Mouse (Mus musculus) liver, adult 2 months (tissue): ENCODE data around the gene Marc1. TPM values are rescaled to one million over a fixed set of nuclear protein-coding genes. Genes with fewer than 3 reads are reported as not detected.

Experiments
- DNase-seq: peaks from one replicate; pipeline ENCODE4 v3.0.0-alpha.2; 2011; ENCODE audit warnings: low read depth, low spot score; ENCODE audit errors: extremely low read depth
- H3K27ac ChIP-seq: fragments of 200-500 bp; replicated peaks from 2 replicates; pipeline ENCODE4 v1.5.1; 2012; ENCODE audit warnings: low read depth, mild to moderate bottlenecking, control low read depth, inconsistent platforms, low read length; ENCODE audit not compliant: insufficient read depth
- H3K27me3 ChIP-seq: fragments of 200-500 bp; 2 replicates; pipeline ENCODE4 v1.6.1; 2012; ENCODE audit warnings: mild to moderate bottlenecking, moderate library complexity, low read length, inconsistent platforms; ENCODE audit not compliant: control insufficient read depth, insufficient read depth
- H3K36me3 ChIP-seq: fragments of 200-500 bp; 2 replicates; pipeline ENCODE4 v1.6.1; 2012; ENCODE audit warnings: low read length, inconsistent platforms; ENCODE audit not compliant: control insufficient read depth, insufficient read depth
- H3K4me1 ChIP-seq: fragments of 200-500 bp; 2 replicates; pipeline ENCODE4 v1.6.1; 2011; ENCODE audit warnings: low read length; ENCODE audit not compliant: control insufficient read depth, insufficient read depth
- H3K4me3 ChIP-seq: fragments of 200-500 bp; 2 replicates; pipeline ENCODE4 v1.5.1; 2011; ENCODE audit warnings: low read depth, mild to moderate bottlenecking, control low read depth, low read length, moderate library complexity; ENCODE audit not compliant: insufficient read depth
- H3K79me2 ChIP-seq: fragments of 200-500 bp; 2 replicates; pipeline ENCODE4 v1.6.1; 2012; ENCODE audit warnings: inconsistent platforms, mild to moderate bottlenecking, low read length, moderate library complexity; ENCODE audit not compliant: control insufficient read depth, insufficient read depth
- H3K9ac ChIP-seq: fragments of 200-500 bp; 2 replicates; pipeline ENCODE4 v1.6.1; 2012; ENCODE audit warnings: low read depth, mild to moderate bottlenecking, control low read depth, inconsistent platforms, low read length
- CTCF ChIP-seq: fragments of 200-500 bp; IDR thresholded peaks from 2 replicates; pipeline ENCODE4 v1.5.1; 2011; ENCODE audit warnings: low read depth, low read length, control low read depth
- POLR2A ChIP-seq: fragments of 200-500 bp; IDR thresholded peaks from 2 replicates; pipeline ENCODE4 v1.6.1; 2011; ENCODE audit warnings: low read length, control low read depth; ENCODE audit not compliant: insufficient read depth; ENCODE audit errors: extremely low read depth
- WGBS: fragments of 180-500 bp; shearing (Covaris S2); methylation state at CpG from one replicate; pipeline ENCODE4 v1.1.7; 2018; 5-methylcytosine and 5-hydroxymethylcytosine counted together
- polyA plus RNA-seq: library from polyadenylated mRNA; depleted of rRNA; stranded (reverse); fragments of >200 nt; gene quantifications from 2 replicates; pipeline ENCODE4 v1.2.3, GENCODE M21; 2012; rRNA removed
- total RNA-seq: library from RNA; depleted of rRNA; stranded (reverse); fragments of >200 nt; gene quantifications from 2 replicates; pipeline ENCODE4 v1.2.3, GENCODE M21; 2014; rRNA removed

Gene Marc1
- total and polyA plus RNA-seq, 2 experiments: 345 to 395 TPM

GRCm38 (mm10) chr1:184748692-184749152, 62.4 kb downstream of the Marc1 start:
- Histone ChIP-seq H3K9ac (no peak overlapping the region), H3K79me2 (no peaks in the 10 kb centered on the region), H3K36me3 (no peaks in the 10 kb centered on the region), H3K27ac (peak overlapping the region; percentile 45; the same call in 1 of the 2 replicates), H3K4me1 (no peaks in the 10 kb centered on the region), H3K4me3 (no peak overlapping the region), H3K27me3 (no peaks in the 10 kb centered on the region; the same call in 1 of the 2 replicates)
- no peak for TF ChIP-seq CTCF
- no peak for DNase-seq
- 71% methylated on average over 14 of the region's 14 CpGs for WGBS

- Histone ChIP-seq H3K4me1 (no peaks in the 10 kb centered on the region), H3K27ac (no peak overlapping the region), H3K27me3 (peaks cover 4% of the 10 kb centered on the region; the same call in 1 of the 2 replicates), H3K36me3 (no peaks in the 10 kb centered on the region), H3K79me2 (no peaks in the 10 kb centered on the region), H3K4me3 (no peak overlapping the region), H3K9ac (no peak overlapping the region)
- peak; percentile 38 for DNase-seq
- TF ChIP-seq CTCF (peak; percentile 90), POLR2A (no peak)
- 7% methylated on average over 14 of the region's 14 CpGs for WGBS
Observed at GRCm38 (mm10) chr1:184737876-184738479, 73.1 kb downstream of the Marc1 start.

GRCm38 (mm10) chr1:184737228-184737627, 73.9 kb downstream of the Marc1 start:
- no peak overlapping the region for H3K4me3 ChIP-seq
- H3K27ac ChIP-seq: no peak overlapping the region
- H3K27me3 ChIP-seq: peaks cover 4% of the 10 kb centered on the region
- H3K36me3 ChIP-seq: no peaks in the 10 kb centered on the region
- no peaks in the 10 kb centered on the region for H3K4me1 ChIP-seq
- WGBS: 64% methylated on average over 2 of the region's 2 CpGs
- DNase-seq: no peak
- H3K9ac ChIP-seq: no peak overlapping the region
- no peaks in the 10 kb centered on the region for H3K79me2 ChIP-seq
- no peak for TF ChIP-seq CTCF
- TF ChIP-seq POLR2A: no peak

Other genes with a start within 250 kb of the Marc1 start
- 1.1 and 2.3 TPM in 2 replicates for gene Hlx, start 78.7 kb downstream of the Marc1 start, total RNA-seq
- 6.1 and 7.3 TPM in 2 replicates for gene Hlx, start 78.7 kb downstream of the Marc1 start, polyA plus RNA-seq
- 563 and 653 TPM in 2 replicates for gene Marc2, start 35.1 kb upstream of the Marc1 start, total RNA-seq
- gene Marc2, start 35.1 kb upstream of the Marc1 start, polyA plus RNA-seq: 365 and 397 TPM in 2 replicates
- gene C130074G19Rik, start 71.9 kb upstream of the Marc1 start, total RNA-seq: 84.6 and 88.6 TPM in 2 replicates
- gene C130074G19Rik, start 71.9 kb upstream of the Marc1 start, polyA plus RNA-seq: 56.3 and 68.3 TPM in 2 replicates
- gene Mark1, start 188.3 kb upstream of the Marc1 start, total RNA-seq: 0.46 and 0.74 TPM in 2 replicates
- 0.49 and 0.64 TPM in 2 replicates for gene Mark1, start 188.3 kb upstream of the Marc1 start, polyA plus RNA-seq